Mouse (Mus musculus): Measurements from ENCODE around the gene Slu7.

Gene Slu7

DNA sequence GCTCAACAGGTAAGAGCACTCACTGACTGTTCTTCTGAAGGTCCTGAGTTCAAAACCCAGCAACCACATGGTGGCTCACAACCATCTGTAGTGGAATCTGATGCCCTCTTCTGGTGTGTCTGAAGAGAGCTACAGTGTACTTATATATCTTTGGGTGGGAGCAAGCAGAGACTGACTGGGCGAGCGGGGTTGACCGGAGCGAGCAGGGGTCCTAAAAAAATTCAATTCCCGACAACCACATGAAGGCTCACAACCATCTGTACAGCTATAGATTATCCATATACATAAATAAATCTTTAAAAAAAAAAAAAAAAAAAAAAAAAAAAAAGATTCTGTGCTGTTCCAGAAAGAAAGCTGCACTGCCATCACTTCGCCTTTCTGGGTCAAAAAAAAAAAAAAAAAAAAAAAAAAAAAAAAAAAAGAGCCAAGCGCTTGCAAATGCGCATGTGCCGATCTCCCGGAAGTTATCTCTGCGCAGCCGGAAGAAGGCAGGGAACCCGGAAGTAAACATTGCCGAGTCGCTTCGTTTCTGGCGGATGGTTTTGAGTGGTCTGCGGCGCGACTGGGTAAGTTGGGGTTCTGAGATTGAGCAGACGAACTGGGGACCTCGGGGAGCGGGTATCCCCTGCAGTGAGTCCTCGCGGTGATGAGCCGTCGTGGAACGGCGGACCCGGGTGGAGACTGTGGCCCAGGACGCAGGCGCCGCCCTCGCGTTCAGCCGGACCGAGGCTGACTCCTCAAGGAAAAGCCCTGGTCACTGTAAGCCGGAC, at the start of gene Slu7:
Gene Slu7 (plus strand): TSS at position 491 of the 770 bp plus-strand sequence.
- DNase-seq (ENCODE audit: low spot score), result peak; percentile 86

DNA sequence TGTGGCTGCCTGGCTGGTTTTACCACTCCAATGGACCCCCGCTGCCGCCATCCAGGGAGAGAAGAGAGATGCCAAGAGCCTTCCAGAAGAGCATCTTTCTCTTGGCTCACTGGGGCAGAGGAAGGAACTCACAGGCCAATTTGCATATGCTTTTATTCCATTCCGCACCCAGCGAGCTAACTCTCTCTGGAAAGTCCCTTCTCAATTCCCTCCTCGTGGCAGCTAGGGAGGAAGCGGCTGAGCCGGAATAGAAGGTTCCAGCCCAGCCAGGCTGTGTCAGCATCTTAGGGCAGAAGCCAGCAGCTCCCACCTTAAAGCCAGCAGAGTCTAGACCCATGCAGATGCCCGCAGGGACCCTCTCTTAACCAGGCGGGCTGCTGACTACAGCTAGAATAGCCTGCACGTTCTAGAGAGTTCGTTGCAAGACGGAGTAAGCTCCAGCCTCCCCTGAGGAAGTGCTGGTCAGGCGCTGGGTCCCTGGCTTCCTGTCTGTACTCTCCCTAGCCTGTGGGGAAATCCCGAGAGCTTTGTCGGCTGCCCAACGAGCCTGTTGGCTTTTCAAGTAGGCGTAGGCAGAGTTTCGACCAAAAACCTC, 48.4 kb upstream of the Slu7 start:
- DNase-seq (ENCODE audit: low spot score), result peak; percentile 64

DNA sequence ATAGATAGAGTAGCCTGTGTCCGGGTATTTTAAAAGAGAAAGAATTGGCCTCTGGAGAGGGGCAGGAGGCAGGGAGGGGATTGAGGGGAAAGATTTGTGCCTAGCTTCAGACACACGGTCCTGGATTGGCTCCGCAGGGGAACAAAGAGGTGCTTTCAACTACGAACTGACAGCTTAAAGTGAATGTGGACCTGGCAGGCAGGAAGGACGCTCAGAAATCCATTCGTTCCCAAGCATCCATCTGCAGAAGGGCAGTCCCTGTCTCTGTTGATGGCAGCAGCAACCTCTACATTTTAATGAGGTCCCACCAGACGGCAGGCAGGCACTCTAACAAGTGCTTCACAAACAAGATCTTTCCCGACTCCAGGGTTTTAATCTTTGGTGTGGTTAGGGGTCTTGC, 47.8 kb upstream of the Slu7 start:
- peak; percentile 44 for DNase-seq (ENCODE audit: low spot score)

DNA sequence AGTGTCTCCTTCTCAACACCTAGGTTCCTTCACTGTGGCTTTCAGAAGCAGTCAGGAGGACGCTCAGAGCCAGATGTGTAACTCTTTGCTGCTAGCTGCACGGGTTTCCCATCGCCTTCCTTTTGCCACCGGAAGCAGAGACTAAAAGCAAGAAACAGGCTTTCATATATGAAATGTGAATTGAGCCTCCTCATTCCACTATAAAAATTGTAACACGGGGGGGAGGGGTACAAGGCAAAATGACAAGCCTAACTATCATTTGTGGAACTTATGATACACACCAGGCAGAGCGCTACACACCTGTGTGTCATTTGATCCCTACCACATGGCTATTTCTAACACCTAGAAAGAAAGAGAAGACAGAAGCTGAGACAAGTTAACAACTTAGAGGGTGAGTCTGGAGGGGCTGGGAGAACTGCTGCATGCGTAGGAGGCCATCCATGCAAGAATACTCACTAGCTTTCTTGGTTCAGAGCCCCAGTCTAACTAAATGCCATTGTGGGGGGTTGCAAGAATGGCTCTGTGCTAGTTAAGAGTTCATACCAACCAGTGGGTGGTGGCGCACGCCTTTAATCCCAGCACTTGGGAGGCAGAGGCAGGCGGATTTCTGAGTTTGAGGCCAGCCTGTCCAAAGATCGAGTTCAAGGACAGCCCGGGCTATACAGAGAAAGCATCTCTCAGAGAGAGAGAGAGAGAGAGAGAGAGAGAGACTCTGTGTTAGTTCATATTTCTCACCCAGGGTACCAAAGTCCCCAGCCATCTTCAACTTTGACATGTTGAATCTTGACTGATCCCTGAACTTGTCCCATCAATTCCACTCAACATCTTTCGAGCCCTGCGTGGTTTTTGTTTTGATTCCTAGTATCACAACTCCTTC, 46.3 kb upstream of the Slu7 start:
- DNase-seq (ENCODE audit: low spot score), result no peak

DNA sequence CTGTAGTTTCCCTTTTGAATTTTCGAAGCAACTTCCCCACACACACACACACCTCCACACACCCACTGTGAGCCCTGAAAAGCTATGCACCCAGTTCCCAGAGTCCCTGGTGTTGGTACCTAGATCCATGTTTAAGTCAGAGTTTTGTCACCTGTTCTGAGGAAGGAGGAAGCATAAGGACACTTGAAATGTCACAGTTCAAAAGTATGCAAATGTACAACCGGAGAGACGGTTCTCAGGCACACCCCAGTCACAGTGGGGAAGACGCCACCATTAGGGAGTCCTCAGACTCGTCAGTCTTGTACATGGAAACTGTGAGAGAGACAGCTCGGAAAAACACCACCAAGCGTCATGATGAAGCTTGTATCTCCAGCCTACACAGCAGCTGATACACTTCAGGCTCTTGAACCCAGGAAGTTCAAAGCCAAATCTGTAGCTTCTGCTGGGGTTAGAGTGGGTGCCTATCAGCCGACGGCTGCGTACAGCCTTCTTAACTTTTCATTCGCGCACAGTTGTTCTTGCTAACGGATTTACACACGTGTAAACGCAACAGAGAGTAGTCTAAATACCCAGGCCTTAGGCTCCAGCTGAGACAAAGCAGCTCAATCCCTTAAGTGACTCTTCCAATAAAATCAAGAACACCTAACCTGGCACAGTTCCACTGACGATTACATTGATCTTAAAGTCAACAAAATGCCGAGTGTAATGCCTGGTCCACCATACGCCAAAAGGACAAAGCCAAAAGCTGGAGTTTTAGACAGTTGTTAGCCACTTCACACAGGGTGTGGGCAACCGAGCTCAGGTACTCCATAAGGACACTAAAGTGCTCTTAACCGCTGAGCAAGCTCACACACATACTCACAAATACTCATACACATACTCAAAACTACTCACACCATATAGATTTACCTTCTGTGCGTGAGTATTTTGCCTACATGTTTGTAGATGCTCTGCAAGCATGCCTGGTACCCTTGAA, 45.1 kb upstream of the Slu7 start:
- DNase-seq (ENCODE audit: low spot score), result no peak

DNA sequence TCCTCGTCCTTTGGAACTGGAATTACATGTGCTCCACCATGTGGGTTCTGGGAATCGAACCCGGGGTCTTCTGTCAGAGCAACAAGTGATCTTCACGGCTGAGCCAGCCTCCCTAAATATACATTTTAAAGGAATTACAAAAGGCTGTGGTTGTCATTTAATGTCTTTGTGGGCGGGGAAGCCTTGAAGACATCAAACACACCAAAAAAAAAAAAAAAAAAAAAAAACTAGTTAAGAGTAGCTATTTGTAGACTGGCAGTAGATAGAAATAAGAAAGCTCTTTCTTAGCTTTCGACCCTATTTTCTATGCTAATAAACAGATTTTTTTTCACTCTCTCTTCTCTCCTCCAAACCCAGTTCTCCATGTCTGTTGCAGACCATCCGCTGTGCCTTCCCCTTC, 44.4 kb upstream of the Slu7 start:
- DNase-seq (ENCODE audit: low spot score), result no peak

DNA sequence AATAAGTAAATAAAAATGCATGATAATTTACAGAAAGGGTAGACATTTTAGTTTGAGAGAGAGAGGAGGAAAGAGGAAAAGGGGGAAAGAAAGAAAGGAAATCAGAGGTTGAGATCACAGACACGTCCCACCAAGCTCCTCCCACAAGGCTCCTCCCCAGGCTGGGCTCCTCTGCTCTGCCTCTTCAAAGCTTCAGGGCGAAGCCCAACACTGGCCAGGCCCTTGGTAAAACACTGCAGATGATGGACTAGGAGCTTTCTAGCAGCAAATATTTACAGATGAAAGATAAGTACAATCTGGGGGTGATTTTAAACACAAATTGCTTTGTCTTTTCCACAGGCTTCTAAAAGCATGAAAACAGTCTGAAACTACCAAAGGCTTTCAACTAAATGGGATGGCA, 40.8 kb upstream of the Slu7 start:
- DNase-seq (ENCODE audit: low spot score), result no peak

DNA sequence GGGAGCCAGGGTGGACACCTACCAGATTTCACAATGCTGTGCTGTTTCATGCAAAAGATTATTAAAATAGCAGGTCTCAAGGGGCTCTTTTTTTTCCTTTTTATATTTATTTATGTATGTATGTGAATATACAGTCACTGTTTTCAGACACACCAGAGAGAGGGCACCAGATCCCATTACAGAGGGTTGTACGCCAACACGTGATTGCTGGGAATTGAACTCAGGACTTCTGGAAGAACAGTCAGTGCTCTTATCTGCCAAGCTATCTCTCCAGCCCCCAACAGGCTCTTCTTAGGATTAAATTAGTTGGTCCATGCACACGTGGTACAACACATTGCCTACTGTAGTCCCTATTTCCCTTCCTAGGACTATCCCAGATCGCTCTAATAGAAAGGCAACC, 40.2 kb upstream of the Slu7 start:
- DNase-seq (ENCODE audit: low spot score), result no peak

DNA sequence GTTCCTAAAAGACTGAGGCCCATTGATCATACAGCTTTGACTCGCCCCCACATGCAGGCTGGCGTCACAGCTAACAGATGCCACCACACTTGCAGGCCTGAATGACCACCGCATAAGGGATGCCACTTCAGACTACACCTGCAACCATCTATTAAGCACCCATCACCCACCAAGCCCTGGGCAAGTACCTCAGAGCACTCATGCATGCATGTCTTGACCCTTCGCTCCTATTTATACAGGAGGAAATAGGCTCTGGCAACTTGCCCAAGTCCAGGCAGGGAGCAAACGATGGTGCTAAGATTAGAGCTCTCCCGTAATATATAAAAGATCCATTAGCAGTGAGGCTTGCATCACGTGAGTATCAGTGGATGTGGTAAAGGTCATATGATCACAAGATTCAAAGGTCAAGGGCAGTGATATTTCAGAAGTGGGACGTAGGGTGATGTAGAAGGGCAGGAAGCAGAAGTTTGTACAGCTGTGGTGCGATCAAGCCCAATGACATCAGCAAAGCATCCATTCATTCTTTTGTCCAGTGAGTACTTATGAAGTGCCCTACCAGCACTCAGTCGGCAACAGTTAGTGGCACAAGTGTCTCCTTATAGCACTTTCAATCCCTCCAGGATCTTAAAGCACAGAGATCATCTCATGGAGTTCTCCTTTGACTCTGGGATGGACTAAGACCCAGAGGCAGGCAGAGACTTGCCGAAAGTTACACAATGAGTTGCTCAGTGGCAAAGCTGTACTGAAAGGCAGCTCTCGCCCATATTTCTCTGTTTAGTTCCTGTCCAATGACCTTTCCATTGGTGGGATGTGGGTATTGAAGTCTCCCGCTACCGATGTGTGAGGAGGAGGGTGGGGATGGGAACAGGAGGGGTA, 38.2 kb upstream of the Slu7 start:
- no peak for DNase-seq (ENCODE audit: low spot score)

DNA sequence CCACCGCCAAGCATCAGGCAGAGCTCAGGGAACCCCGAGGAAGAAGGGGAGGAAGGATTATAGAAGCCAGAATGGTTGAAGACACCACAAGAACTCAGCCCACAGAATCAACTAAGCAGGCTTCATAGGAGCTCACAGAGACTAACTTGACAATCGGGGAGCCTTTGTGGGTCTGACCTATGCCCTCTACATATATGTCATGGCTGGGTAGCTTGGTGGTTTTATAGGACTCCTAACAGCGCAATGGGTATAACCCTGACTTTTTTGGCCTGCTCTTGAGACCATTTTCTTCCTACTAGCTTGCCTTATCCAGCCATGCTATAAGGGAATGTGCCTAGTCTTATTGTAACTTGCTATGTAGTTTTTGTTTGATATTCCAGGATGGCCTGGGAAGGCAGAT, 37.3 kb upstream of the Slu7 start:
- DNase-seq (ENCODE audit: low spot score), result no peak

DNA sequence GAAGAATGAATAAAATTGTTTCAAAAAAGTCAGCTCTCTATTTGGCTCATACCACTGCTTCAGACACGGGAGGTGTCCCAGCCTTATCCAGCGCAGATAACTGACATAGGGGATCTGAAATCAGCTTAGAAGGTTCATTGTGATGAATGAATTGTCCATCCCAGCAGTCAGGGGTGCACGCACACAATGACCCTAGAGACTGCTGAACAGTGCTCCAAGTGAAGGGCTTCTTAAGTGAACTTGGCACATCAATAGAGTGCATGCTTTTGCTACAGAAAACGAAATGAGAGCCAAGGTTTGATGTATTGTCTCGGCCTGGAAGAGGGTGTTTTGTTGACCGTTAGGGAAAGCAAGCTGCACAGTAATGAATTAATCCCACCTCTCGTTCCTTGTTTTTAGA, 36.9 kb upstream of the Slu7 start:
- DNase-seq (ENCODE audit: low spot score), result no peak

DNA sequence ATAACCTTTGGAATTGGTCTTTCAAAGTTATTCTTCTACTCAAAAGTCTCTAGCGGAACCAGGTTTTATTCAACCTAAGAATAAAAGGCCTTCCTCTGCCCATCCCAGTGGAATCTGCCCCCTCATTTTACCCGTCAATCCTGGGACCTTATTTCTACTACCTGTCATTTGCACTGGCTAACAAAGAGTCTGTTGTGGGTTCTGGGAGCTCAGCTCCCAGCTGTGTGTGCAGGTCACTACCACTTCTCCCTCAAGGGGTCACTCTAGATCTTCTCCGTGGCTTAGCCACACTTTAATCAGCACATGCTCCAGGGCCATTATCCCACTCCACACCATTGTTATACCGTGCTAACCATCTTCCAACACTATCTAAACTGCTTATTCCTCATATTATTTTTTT, 34.2 kb upstream of the Slu7 start:
- DNase-seq (ENCODE audit: low spot score), result peak; percentile 33

DNA sequence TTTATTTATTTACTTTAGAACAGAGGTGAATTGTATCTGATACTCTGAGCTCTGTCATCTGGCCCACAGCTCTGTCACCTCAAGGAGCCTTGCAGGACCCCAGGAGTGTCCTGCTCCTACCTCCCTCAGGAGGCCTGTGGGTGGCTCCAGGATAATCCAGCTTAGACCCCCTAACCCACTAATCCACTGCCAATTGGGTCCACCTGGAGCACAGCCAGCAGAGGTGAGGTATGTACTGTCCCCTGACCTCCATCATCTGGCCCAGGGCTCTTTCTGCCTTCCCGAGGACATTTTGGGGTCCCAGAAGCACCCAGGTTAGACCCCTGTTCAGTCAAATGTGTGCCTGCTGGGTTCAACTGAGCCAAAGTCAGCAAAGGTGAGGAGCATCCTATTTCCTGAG, 33.4 kb upstream of the Slu7 start:
- DNase-seq (ENCODE audit: low spot score), result no peak

DNA sequence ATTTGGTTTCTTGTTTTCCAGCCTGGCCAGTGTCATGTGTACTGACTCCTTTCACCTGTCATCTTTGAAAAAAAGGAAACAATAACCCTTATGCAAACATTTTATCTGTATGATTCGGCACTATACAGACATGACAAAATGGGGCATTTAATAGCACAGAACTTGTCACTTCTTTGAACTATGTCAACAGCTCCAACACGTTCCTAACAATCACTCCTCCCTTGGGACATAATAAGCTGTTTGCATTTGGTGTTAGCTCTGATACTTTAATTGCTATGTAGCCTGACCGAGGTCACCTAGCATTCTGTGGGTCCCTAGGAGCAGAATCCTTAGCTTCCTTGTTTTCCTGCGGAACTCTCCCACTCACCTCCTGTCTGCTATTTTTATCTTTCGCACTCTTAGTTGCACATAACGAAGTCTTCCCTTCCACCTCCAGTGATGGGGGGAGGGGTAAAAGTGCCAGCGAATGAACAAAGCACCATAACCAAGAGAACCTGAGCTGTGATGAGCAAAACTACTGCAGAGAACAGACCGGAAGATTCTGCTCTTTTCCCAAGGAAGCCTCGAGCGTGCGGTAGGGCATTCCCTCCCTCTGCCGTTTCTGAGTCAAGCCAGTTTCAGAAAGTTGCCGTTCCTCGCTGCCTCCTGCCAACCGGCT, 29.3 kb upstream of the Slu7 start:
- no peak for DNase-seq (ENCODE audit: low spot score)

DNA sequence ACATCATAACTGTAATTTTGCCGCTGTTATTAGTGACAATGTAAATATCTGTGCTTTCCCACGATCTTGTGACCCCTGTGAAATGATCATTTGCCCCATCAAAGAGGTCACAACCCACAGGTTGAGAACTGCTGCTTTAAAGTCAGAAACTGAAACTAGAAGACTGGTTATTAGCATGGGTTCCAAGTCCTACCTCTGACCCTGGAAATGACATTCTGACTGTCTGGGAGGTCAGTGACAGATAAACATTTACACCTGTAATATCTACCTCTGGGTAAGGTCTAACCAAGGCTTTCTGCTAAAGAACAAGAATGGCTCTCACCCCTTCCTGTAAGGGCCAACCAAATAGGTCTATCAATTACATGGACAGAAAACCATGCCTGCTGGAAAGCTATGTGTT, 24.7 kb upstream of the Slu7 start:
- DNase-seq (ENCODE audit: low spot score), result no peak

DNA sequence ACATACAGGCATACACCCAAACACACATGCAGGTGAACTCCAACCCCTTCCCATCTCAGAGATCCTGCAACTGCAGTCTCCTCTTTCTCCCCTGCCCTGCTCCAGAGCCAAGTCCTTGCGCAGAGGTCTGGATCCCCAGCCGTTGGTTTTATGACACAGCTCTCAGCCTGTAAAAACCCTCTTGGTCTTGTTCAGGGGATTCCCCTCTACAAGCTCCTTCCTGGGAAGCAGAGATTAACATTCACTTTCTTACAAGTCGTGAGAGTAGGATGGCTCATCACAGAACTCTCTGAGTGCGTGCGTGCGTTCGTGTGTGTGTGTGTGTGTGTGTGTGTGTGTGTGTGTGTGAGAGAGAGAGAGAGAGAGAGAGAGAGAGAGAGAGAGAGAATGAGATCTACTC, 23.3 kb upstream of the Slu7 start:
- no peak for DNase-seq (ENCODE audit: low spot score)

DNA sequence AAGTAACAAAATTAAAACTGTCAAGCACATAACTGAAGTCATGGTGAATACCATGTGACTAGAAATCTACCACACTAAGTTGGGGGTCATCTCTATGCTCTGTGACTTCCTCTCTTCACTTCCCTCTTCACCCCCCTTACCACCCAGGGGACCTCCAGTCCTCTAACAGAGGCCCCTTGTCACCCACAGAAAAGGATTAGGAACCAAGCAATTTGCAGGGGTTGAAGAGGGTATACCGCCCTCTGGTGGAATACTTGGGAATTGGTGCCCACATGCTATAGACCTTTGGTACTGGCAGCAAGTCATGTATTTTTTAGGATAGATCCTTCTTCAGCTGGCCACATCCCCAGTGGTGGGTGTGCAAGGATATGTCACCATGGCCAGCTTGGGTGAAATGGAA, 22.1 kb upstream of the Slu7 start:
- DNase-seq (ENCODE audit: low spot score), result peak; percentile 64

DNA sequence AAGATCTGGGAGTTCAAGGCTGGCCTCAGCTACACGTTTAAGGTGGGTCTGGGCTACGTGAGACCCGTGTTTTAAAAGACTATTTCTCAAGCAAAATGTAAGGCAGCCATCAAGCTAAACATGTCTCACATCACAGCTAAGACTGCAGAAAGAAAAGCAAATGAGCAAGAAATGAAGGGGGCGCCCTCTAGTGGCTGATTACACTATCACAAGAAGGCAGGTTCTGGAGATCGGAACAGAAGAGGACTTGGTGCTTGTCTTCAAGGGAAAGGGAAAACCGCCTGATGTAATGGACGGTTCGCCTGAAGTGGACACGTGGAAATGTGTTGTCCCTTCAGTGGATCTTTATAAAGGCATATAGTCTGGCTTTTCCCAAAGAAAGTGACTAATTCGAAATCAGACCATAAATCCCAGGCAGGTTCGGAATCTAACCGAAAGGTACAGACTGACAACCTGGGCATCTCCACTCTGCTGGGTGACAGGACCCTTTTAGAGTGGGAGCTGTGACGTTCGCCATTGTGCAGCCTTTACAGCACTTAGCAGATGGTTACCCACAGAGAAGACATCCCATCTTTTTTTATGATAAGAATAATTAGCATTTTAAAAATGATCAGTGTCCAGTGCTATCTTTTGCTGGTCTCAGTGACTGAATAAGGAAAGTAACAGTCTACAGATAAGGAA, 20.6 kb upstream of the Slu7 start:
- DNase-seq (ENCODE audit: low spot score), result peak; percentile 79

DNA sequence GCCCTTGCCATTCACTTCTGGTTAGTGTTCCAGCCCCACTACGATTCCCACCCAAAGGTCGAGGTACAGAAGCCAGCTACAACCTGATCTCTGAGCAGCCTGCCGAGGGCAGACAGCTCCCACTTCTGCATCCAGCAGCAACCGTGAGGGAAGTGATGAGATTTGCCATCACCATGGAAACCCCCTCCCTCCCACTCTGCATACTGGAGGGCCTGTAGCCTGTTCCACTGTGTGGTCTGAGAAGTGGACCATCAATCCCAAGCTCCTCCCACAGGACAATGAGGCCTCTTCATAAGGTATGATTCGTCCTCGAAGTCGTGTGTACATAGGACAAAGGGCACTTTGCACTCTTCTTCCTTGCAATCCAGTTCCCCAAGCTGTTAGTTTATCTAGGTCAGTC, 16.3 kb upstream of the Slu7 start:
- DNase-seq (ENCODE audit: low spot score), result no peak

DNA sequence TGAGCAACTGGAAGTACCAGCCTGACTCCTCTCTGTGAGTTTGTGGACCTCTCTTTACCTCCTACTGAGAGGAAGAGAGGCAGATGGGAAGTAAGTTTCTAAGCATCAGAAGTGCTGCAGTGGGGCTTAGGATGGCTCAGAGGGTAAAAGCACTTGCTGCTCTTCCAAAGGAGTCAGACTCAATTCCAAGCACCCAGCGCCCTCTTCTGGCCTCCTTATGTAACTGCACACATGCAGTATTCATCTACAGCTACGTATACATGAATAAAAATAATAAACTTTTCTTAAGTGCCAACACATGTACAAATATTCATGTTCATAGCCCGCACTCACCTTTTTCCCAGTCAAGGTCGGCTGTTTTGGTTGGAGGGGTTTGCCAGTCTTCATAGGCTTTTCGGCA, 9.2 kb upstream of the Slu7 start:
- DNase-seq (ENCODE audit: low spot score), result no peak

All from embryo, embryonic 10 days (tissue).